In the genomic region with DNA sequence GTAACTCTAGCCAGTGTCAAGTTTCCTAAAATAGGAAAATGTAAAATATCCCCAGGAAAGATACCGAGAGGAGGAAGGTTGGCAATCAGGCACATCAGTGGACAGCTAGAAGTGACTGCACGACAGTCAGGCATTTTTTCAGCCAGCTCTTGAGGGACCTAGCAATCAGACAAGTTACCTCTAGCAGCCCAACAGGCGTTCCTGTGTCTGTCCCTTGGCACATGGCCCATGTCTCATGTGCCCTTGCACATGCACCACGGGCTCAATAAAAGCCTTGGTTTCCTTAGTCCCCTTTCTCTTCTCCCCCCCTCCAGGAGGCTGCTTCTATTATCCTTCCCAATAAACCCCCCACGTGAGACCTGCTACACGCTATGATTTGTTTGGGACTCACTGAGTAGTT, we compare ENCODE assay signal across 35 mouse cellular contexts. TPM values are rescaled to one million over a fixed set of nuclear protein-coding genes. Genes with fewer than 3 reads are reported as not detected.
DNase-seq lines count a peak whose midpoint lies in the region; ATAC-seq and TF ChIP-seq lines count a peak whose summit lies in the region.
"Had no signal": no experiment of that assay in that cellular context is flagged by ENCODE, and none has a peak within 500 bp of the region (broad histone marks: within the 10 kb centered on the region; RNA-seq: fewer than 3 reads in every experiment).

No protein-coding gene starts in this region.

- no peak for TF ChIP-seq POLR2A in CH12.LX (IDR thresholded peaks at IDR 0.05; ENCODE audit: low read depth, low read length)

- H3K9ac ChIP-seq in CH12.LX (ENCODE audit: insufficient read depth, low read depth) = no peak overlapping the region
- H3K9ac ChIP-seq: embryonic facial prominence, embryonic 15.5 days; forebrain, embryonic 12.5 days; heart, embryonic 12.5 days; limb, embryonic 13.5 days; lung, embryonic 15.5 days; midbrain, embryonic 15.5 days; neural tube, embryonic 12.5 days; stomach, embryonic 15.5 days had no signal

- dilution Hi-C loops in CH12.LX (cut with MboI; ENCODE audit: extremely low pct_ligation_motif_present, extremely low pct_unique_long_range_greater_than_20kb, low sequenced_read_pairs) = no loop called here

- H3K4me2 ChIP-seq in CH12.LX (ENCODE audit: insufficient read depth, low read depth, poor library complexity, severe bottlenecking) = no peak overlapping the region
- H3K4me2 ChIP-seq: embryonic facial prominence, embryonic 15.5 days; forebrain, embryonic 12.5 days; heart, embryonic 12.5 days; limb, embryonic 13.5 days; liver, embryonic 11.5 days; lung, embryonic 15.5 days; midbrain, embryonic 15.5 days; neural tube, embryonic 12.5 days; stomach, embryonic 15.5 days had no signal

- no peak overlapping the region for H3K4me3 ChIP-seq in CH12.LX (replicated peaks in 1 of 3; ENCODE audit: low read depth in 2 of 3, low read length in 2 of 3, poor library complexity in 1 of 3)
- H3K4me3 ChIP-seq in limb, embryonic 10.5 days = no peak overlapping the region
- H3K4me3 ChIP-seq: embryonic facial prominence, embryonic 10.5 days; embryonic facial prominence, embryonic 15.5 days; forebrain, embryonic 12.5 days; heart, embryonic 12.5 days; limb, embryonic 13.5 days; lung, embryonic 15.5 days; midbrain, embryonic 15.5 days; myocyte; neural tube, embryonic 12.5 days; stomach, embryonic 15.5 days had no signal

- no peaks in the 10 kb centered on the region for H3K27me3 ChIP-seq in CH12.LX (replicated peaks)
- no peaks in the 10 kb centered on the region for H3K27me3 ChIP-seq in limb, embryonic 10.5 days (ENCODE audit: low read depth, poor library complexity, severe bottlenecking)
- H3K27me3 ChIP-seq: embryonic facial prominence, embryonic 15.5 days; forebrain, embryonic 12.5 days; heart, embryonic 12.5 days; limb, embryonic 13.5 days; lung, embryonic 15.5 days; midbrain, embryonic 15.5 days; neural tube, embryonic 12.5 days; stomach, embryonic 15.5 days had no signal

- no peaks in the 10 kb centered on the region for H3K79me2 ChIP-seq in CH12.LX (replicated peaks; ENCODE audit: control insufficient read depth, extremely low read depth, insufficient read depth, poor library complexity, severe bottlenecking)

- H3K9me3 ChIP-seq in CH12.LX (replicated peaks; ENCODE audit: low read length) = no peaks in the 10 kb centered on the region
- no peaks in the 10 kb centered on the region for H3K9me3 ChIP-seq in limb, embryonic 10.5 days (replicated peaks)
- H3K9me3 ChIP-seq: embryonic facial prominence, embryonic 10.5 days; embryonic facial prominence, embryonic 15.5 days; forebrain, embryonic 12.5 days; heart, embryonic 12.5 days; limb, embryonic 13.5 days; lung, embryonic 15.5 days; midbrain, embryonic 15.5 days; neural tube, embryonic 12.5 days; stomach, embryonic 15.5 days had no signal

- peaks cover 0 to 10% of the 10 kb centered on the region in 2 experiments; a peak in 1 of 4 replicates for H3K4me1 ChIP-seq in CH12.LX (ENCODE audit: control insufficient read depth in 1 of 2, insufficient read depth in 2 of 2)
- peaks cover 3% of the 10 kb centered on the region; the same call in 1 of the 2 replicates for H3K4me1 ChIP-seq in limb, embryonic 10.5 days
- H3K4me1 ChIP-seq: forebrain, embryonic 12.5 days; heart, embryonic 12.5 days; limb, embryonic 13.5 days; neural tube, embryonic 12.5 days; stomach, embryonic 15.5 days had no signal

- 0 out of 2 replicates have a peak, but pooled peaks have one; percentile 12 for ATAC-seq in granulocyte monocyte progenitor cell, adult 5-6 weeks (replicated peaks; ENCODE audit: poor library complexity, severe bottlenecking)
- ATAC-seq: intestine, embryonic 16.5 days had no signal

- intact Hi-C loops in left cerebral cortex, postnatal 4 days (cut with DNase I) = no loop called here
- intact Hi-C loops in left cerebral cortex, postnatal 25 days (cut with DNase I) = no loop called here

- H3K36me3 ChIP-seq in CH12.LX (replicated peaks in 1 of 2; ENCODE audit: control insufficient read depth in 1 of 2, insufficient read depth in 1 of 2, low read length in 1 of 2) = no peaks in the 10 kb centered on the region
- no peaks in the 10 kb centered on the region for H3K36me3 ChIP-seq in limb, embryonic 10.5 days
- H3K36me3 ChIP-seq: embryonic facial prominence, embryonic 10.5 days; embryonic facial prominence, embryonic 15.5 days; forebrain, embryonic 12.5 days; heart, embryonic 12.5 days; limb, embryonic 13.5 days; lung, embryonic 15.5 days; midbrain, embryonic 15.5 days; neural tube, embryonic 12.5 days; stomach, embryonic 15.5 days had no signal

- DNase-seq in adrenal gland, postnatal 14 days = peak; percentile 31
- DNase-seq in adrenal gland, postnatal 36 days = no peak
- peak; percentile 13 for DNase-seq in left cerebral cortex, postnatal 4 days
- DNase-seq in left cerebral cortex, postnatal 25 days (ENCODE audit: low spot score in 2 of 2) = no peak
- no peak for DNase-seq in CH12.LX (ENCODE audit: extremely low read depth)
- no peak for DNase-seq in T-cell, adult 2 months (ENCODE audit: low spot score)
- DNase-seq in limb, embryonic 10.5 days (ENCODE audit: low spot score) = no peak
- DNase-seq: adrenal gland, adult 8-10 months; cerebellum, adult 11-12 months; gastrocnemius, postnatal 25 days; heart, adult 18-20 months; kidney, adult 8-10 months; kidney, postnatal 4 days; right cerebral cortex, postnatal 14 days; thymus, postnatal 14 days had no signal

- TF ChIP-seq RAD21 in CH12.LX (IDR thresholded peaks at IDR 0.05; ENCODE audit: low read depth, low read length) = no peak

- WGBS in limb, embryonic 10.5 days = 85% methylated on average over 6 of the region's 6 CpGs

- TF ChIP-seq CTCF in CH12.LX (conservative IDR thresholded peaks at IDR 0.05 in 1 of 2, IDR thresholded peaks at IDR 0.05 in 1 of 2; ENCODE audit: low read depth in 2 of 2, low read length in 2 of 2) = no peak

- TF ChIP-seq EP300 in CH12.LX (IDR thresholded peaks at IDR 0.05; ENCODE audit: low read length) = no peak

- in situ Hi-C loops in CH12.LX (cut with MboI; ENCODE audit: low pct_ligation_motif_present, low pct_unique_long_range_greater_than_20kb, low sequenced_read_pairs) = no loop called here

- H3K27ac ChIP-seq in CH12.LX (ENCODE audit: insufficient read depth, low read depth) = no peak overlapping the region
- no peak overlapping the region for H3K27ac ChIP-seq in limb, embryonic 10.5 days
- H3K27ac ChIP-seq: embryonic facial prominence, embryonic 10.5 days; embryonic facial prominence, embryonic 15.5 days; forebrain, embryonic 12.5 days; kidney, postnatal 0 days; limb, embryonic 13.5 days; lung, embryonic 15.5 days; neural tube, embryonic 12.5 days; stomach, embryonic 15.5 days had no signal

TF ChIP-seq in CH12.LX, 34 proteins besides CTCF, POLR2A, EP300 and RAD21:
- no peak for TF ChIP-seq MAZ (IDR thresholded peaks at IDR 0.05; ENCODE audit: low read depth, low read length)
- no peak for TF ChIP-seq MAFK (IDR thresholded peaks at IDR 0.05; ENCODE audit: insufficient replicate concordance, low read length)
- no peak for TF ChIP-seq ZC3H11A (IDR thresholded peaks at IDR 0.05; ENCODE audit: low read depth, low read length)
- peak; percentile 88 for TF ChIP-seq MAX (IDR thresholded peaks at IDR 0.05; ENCODE audit: low read length)
- no peak for TF ChIP-seq JUN (IDR thresholded peaks at IDR 0.05; ENCODE audit: insufficient read depth, low read depth, low read length)
- no peak for TF ChIP-seq IRF4 (IDR thresholded peaks at IDR 0.05; ENCODE audit: low read depth, low read length)
- no peak for TF ChIP-seq POLR2AphosphoS2 (IDR thresholded peaks at IDR 0.05; ENCODE audit: low read depth, low read length)
- no peak for TF ChIP-seq GABPA (IDR thresholded peaks at IDR 0.05; ENCODE audit: insufficient replicate concordance, low read depth, low read length)

RNA-seq across cellular contexts. Expression of gene Abhd12b, which starts 2.3 kb away (rescaled TPM):
- total RNA-seq in adrenal gland, postnatal 14 days (2021) = not detected in 2 replicates
- not detected for total RNA-seq in adrenal gland, postnatal 36 days (2021)
- not detected for total RNA-seq in left cerebral cortex, postnatal 4 days (2021)
- not detected for total RNA-seq in left cerebral cortex, postnatal 25 days (2021)
- not detected in 2 replicates for total RNA-seq in CH12.LX (2012; rRNA removed)
- total RNA-seq in CH12.LX (2014; rRNA removed) = not detected in 2 replicates
- 0.23 TPM in 1 of 2 replicates, not detected in the other for polyA plus RNA-seq in CH12.LX (2012; ENCODE audit: insufficient read length, low read depth)
- not detected in 2 replicates for total RNA-seq in granulocyte monocyte progenitor cell, adult 5-6 weeks (2014; fragmentation: Nextera tagmentation)
- not detected in 2 replicates for total RNA-seq in granulocyte monocyte progenitor cell, adult 5-6 weeks (2017)
- 0.18 TPM in 1 of 2 replicates, not detected in the other for polyA plus RNA-seq in limb, embryonic 10.5 days (2016; fragmentation: Nextera tagmentation; extraction: Ambion mirVana)
- total RNA-seq: adrenal gland, adult 8-10 months; gastrocnemius, postnatal 25 days; heart, adult 18-20 months; heart, postnatal 10 days; left cerebral cortex, postnatal 10 days; megakaryocyte, adult 5-6 weeks had no signal
- polyA plus RNA-seq: embryonic facial prominence, embryonic 10.5 days; forebrain, embryonic 12.5 days; heart, embryonic 12.5 days; hindbrain, embryonic 11.5 days; kidney, postnatal 0 days; limb, embryonic 13.5 days; liver, embryonic 11.5 days; liver, embryonic 16.5 days; myocyte; neural tube, embryonic 12.5 days; small intestine, adult 2 months; stomach, embryonic 15.5 days had no signal

RNA-seq across cellular contexts. Expression of gene Nin, which starts 42.7 kb away (rescaled TPM):
- total RNA-seq in adrenal gland, postnatal 14 days (2021) = 36.5 and 42.6 TPM in 2 replicates
- total RNA-seq in adrenal gland, postnatal 36 days (2021) = 10 to 100 TPM; 31.2 to 39.4 TPM
- 10 to 100 TPM; 86.3 to 88.1 TPM for total RNA-seq in left cerebral cortex, postnatal 4 days (2021)
- 10 to 100 TPM; 53.1 to 56.4 TPM for total RNA-seq in left cerebral cortex, postnatal 25 days (2021)
- 29.0 and 33.5 TPM in 2 replicates for total RNA-seq in CH12.LX (2012; rRNA removed)
- 34.1 and 37.2 TPM in 2 replicates for total RNA-seq in CH12.LX (2014; rRNA removed)
- polyA plus RNA-seq in CH12.LX (2012; ENCODE audit: insufficient read length, low read depth) = 41.8 and 51.7 TPM in 2 replicates
- 136 and 157 TPM in 2 replicates for total RNA-seq in granulocyte monocyte progenitor cell, adult 5-6 weeks (2014; fragmentation: Nextera tagmentation)
- 193 and 259 TPM in 2 replicates for total RNA-seq in granulocyte monocyte progenitor cell, adult 5-6 weeks (2017)
- 9.2 and 9.5 TPM in 2 replicates for polyA plus RNA-seq in limb, embryonic 10.5 days (2016; fragmentation: Nextera tagmentation; extraction: Ambion mirVana)

Comparison
In these comparisons a context has a peak if more than half of its experiments do, and no peak if none do; other contexts are left out.
1. DNase-seq: peak in adrenal gland, postnatal 14 days (single experiment) and left cerebral cortex, postnatal 4 days (single experiment); none in adrenal gland, postnatal 36 days (0 of 2), left cerebral cortex, postnatal 25 days (0 of 2), CH12.LX (single experiment), T-cell, adult 2 months (single experiment) and limb, embryonic 10.5 days (single experiment).